Mouse (Mus musculus) MN1 (cell line): Measurements from ENCODE around the gene Nfix.
A peak's percentile ranks its signal among the peaks of the same experiment; 100 is the strongest.
"Not testable (repeated sequence)": the region's sequence is repeated elsewhere in the genome, so short reads cannot be mapped to it uniquely, and the experiment has no call there.

ENCODE experiments used
- DNase-seq: peaks from one replicate; pipeline ENCODE4 v3.0.0-alpha.2; 2016; ENCODE audit warnings: low spot score

Gene Nfix

DNA sequence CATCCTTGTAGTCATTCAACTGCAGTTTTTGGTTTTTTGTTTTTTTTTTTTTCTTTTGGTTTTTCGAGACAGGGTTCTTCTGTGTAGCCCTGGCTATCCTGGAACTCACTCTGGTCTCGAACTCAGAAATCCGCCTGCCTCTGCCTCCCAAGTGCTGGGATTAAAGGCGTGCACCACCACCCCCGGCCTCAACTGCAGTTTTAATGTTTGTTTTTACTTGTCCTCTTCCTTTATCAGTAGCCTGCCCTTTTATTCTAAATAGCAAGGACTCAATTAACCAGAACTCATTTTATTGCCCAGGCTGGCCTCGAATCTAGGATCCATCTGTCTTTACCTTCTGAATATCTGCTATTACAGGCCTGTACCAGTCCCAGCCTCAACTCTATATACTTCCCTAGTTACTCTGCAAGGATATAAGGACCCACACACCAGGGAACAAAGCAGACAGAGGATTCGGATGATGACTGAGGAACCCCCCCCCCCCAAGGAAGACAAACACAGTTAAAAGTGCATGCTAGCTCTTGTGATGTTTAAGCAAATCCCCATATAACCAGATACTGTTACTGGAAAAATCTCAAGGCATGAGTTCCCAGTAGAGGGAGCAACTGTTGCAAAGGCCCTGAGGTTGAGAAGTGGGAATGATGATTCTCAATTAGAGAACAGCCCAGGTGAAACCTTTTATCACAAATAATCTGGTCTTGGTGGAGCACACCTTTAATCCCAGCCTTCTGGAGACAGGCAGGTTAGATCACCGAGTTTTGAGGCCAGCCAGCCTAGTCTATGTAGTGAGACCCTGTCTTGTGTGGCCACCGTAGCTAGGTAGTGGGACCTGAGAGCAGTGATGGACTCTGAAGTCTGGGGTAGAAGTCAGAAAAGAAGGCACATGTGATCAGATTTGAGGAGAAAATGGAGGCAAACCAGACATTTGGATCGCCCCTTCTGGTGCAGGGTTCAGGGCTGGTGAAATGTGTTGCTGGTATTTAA is 32.9 kb upstream of the Nfix start:
- DNase-seq: no peak

DNA sequence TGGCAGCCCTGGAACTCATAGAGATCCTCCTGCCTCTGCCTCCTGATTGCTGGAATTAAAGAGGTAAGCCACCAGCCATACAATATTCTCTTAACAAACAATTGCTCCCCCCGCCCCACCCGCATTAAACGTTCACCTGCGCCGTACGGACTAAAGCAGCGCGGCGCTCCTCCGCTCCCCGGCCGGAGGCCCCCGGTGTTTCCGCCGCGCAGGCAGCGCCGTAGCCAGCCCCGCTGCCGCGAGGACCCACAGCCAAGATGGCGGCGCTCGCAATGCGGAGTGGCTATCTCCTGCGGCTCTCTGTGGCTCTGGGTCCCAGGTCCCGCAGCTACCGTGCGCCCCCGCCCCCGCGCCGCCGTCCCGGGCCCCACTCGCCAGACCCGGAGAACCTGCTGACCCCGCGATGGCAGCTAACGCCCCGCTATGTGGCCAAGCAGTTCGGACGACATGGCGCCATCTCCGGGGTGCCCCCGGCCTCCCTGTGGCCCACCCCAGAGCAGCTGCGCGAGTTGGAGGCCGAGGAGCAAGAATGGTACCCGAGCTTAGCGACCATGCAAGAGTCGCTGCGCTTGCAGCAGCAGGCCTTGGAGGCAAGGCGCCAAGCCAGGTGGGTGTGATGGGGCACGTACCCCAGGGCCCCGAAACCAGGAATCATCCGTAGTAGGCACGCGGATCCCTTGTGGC is 32.0 kb upstream of the Nfix start:
- DNase-seq: peak; percentile 86

DNA sequence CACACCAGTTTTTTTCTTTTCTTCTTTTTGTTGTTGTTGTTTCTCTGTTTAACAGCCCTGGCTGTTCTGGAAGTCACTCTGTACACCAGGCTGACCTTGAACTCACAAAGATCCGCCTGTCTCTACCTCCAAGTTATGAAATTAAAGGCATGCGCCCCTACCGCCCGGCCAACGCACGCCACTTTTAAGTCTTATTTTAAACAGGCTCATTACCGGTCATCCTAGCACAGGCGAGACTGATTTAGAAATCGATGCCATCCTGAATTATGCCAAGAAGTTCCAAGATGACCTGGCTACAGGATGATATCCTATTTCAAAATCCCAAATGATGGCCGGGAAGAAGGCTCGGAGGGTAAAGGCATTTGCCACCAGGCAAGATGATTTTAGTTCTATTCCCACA is 31.3 kb upstream of the Nfix start, which contains the start of gene Gadd45gip1:
Gadd45gip1 (plus strand) TSS at position 33 of the 400 bp plus-strand sequence.
- peak; percentile 92 for DNase-seq

DNA sequence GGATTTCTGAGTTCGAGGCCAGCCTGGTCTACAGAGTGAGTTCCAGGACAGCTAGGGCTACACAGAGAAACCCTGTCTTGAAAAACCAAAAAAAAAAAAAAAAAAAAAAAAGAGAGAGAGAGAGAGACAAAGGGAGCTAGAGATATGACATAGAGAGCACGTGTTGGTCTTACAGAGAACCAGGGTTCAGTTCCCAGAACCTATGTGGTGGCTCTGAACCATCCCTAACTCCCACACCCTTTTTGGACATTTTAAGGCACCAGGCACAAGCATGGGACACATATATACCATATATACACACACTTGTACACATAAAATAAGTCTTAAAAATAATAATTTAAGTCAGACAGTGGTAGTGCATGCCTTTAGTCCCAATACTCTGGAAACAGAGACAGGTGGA is 26.4 kb upstream of the Nfix start:
- DNase-seq: not testable (repeated sequence)

DNA sequence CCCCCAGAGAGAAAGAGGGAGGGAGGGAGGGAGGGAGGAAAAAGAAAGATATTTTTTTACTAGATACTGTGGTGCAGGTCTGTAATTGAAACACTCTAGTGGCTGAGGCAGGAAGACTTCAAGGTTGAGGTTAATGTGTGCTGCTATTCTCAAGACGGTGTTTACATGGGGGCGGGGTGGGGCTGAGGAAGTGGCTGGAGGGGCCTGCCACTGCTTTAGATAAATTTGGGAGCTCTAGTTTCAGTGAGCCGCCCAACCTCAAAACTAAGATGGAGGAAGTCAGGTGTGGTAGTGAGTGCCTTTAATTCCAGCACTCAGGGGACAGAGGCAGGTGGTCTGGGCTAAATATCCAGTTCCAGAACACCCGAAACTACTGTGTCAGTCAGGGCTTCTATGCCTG is 25.5 kb upstream of the Nfix start:
- DNase-seq: no peak

DNA sequence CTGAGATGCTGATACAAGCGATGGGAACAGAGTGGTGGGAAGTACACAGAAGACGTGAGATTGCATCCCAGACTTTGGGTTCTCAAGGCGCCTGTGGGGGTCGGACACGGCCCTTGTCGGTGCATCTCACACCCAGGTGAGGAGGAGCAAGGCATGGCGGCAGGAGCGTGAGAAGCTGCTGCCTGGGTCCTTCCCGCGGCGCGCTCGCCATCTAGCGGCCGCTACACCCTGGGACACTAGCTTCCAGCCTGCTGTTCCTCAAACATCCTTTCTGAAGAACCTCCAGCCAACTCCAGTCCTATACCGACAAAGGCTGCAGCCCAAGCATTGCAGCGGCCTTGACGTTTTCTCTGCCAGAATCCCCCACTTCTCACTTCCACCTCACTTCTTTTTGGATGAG is 23.5 kb upstream of the Nfix start:
- DNase-seq: peak; percentile 90

DNA sequence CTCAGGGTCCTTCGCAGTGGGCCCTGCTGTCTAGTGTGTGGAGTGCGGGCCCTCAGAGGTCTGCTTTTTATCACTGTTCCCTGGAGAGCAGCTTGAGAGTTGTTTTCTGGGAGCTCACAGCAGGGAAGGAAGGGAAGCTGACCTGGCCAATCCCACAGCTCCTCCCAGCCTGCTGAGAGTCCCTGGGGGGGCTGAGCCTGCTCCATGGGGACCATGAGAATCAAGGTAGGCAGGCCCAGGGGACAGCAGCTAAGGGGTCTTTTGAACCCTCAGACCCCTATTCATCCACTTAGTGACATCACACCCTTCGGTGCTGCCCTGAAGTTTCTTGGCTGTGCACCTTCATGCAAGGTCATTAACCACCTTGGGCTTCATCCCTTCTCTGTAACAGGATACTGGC is 22.6 kb upstream of the Nfix start, which contains the start of gene Dand5:
Dand5 (minus strand) TSS at position 101 of the 400 bp plus-strand sequence.
- DNase-seq: no peak

DNA sequence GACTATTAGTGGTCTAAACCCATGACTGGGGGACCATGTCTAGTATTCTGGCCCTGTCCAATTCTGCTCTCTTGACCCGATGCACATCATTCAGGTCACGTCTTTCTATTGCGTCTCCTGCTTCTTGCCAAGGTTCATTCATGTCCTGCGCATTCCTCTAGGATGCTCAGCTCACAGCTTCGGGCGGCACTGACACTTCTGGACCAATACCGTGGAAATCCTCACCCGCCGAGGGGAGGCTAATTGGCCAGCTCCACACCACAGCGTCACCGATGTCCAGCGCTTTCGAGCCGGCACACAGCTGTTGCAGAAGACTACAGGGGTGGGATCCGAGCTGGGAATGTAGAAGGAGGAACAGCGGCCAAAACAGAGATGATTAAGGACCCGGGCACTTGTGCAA is 16.0 kb upstream of the Nfix start:
- DNase-seq: no peak

DNA sequence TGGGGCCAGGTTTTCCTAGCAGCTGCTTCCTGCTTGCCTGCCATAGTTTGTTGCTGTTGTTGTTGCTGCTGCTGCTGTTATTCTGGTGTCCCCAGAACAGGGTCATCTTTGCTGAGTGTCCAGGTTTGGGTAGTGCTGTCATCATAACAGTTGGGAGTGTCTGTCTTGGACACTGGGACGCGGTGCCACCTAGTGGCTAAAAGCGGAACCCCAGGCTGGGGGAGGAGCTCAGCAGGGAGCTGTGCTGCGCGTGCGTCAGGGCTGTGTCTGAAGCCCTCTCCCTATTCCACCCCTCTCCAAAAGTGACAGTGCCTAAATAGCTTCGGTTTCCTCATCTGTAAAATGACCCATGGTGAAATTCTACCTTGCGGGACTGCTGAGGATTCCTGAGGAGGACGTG is 15.4 kb upstream of the Nfix start:
- peak; percentile 97 for DNase-seq

DNA sequence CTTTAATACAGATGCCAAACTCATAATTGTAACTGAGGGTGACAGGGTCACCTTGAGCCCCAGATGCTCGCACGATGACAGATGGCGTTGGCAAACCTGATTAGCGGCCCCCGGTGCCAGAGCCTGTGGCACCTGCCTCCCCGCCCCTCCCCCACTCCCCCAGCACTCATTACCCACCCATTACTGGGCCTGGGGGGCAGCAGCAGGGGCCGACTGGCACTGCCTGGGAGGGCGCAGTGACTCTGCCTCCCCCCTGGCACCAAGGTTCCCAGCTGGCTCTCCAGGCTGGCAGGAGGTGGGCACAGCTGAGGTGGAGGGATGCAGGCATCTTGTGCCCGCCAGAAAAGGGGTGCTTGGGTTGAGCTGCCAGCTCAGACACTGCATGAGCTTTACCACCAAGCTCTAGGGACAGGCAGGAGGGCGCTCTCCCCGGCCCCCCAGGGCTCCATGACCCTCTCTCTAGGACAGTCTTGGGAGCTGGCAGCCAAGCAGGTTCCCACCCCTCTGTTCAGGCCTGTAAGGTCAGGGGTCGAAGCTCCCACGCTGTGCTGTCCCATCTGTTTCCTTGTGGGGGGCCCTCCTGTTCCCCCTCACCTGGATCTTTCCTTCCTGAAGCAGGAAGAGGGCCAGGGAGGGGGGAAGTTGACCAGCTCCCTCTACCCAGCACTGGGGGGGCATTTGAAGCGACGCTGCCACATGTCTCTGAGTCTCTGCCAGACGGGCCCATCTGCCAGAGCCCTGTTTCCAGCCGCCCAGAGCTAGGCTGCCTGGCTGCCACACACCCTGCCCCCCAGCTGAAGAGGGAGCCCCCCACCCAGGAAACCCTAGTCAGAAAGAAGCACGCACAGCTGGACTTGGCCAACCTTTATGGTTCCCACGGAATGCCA is 14.7 kb upstream of the Nfix start:
- peak; percentile 80 for DNase-seq

DNA sequence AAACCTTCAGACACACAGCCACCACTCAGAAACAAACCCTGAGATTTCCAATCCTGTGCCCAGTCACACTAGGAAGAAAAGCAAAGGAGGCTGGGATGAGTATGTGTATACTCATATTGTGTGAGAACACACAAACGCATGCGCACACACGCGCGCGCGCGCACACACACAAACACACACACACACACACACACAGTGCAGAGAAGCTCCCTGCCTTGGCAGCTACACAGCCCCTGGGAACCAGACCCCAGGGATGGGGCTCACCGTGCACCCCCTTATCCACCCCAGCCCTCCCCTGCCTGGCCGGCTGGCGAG is 14.1 kb upstream of the Nfix start:
- no peak for DNase-seq

DNA sequence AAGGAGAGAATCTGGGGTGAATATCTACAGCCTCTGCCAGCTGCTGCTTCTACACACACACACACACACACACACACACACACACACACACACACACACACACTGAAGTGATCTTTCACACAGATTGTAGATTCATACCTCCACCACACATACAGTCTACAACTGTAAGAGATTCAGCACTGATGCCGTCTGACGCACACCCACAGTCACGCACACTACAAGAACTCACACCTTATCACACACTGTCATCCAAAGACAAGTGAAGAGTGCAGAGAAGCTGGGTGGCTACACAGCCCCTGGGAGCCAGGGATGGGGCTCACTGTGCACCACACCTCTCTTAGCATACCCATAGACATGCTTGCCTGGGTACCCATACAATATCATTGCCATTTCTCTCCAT is 13.7 kb upstream of the Nfix start:
- DNase-seq: no peak

DNA sequence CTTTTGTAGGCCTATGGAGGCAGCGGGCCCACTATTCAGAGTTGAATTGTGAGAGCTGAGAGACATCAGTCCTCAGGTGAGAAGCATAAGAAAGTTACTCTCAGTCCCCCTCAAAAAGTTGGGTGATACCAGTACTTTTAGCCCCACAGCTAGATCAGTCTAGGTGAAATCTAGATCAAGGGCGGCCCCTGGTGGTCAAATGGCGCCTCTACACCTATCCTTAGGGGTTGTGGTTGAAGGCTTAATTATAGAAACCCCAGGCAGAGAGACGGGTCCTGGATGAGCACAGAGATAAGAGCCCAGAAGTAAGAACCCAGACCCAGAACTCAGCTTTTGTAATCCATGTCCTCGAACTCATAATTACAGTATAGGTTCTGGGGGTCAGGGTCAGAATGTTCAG is 12.9 kb upstream of the Nfix start:
- DNase-seq: peak; percentile 86

DNA sequence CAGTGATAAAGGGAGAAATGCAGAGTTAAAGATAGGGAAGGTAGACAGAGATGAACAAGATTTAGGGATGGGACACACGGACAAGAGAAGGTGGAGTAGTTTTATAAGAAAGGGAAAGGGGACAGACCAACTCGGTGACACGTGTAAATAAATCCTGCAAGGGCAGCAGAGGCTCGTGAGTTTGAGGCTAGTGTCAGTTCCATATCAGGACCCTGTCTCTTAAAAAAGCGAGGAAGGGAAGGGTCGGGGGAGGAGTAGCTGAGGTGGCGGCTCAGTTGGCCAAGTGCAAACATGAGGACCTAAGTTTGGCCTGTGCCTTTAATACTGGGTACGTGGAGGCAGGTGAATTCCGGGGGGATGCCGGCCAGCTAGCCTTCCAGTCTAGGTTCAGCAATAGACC is 11.2 kb upstream of the Nfix start:
- DNase-seq: no peak

DNA sequence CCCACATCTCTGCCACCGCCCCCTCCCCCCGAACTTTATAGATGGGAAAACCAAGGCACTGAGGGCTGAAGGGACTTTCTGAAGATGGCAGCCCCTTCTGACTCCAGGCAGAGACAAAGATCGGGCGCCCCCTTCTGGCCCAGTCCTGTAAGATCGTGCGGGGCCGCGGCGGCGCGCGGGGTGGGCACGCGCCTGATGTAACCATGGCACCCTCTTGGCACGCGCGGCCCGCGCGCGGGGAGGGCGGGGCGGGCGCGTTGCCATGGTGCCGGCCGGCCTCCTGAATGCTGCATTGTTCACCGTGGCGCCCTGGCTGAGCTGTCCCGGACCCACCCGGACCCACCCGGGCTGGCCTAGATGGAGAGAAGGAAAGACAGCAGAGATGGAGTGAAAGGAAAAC is 10.8 kb upstream of the Nfix start:
- peak; percentile 94 for DNase-seq

DNA sequence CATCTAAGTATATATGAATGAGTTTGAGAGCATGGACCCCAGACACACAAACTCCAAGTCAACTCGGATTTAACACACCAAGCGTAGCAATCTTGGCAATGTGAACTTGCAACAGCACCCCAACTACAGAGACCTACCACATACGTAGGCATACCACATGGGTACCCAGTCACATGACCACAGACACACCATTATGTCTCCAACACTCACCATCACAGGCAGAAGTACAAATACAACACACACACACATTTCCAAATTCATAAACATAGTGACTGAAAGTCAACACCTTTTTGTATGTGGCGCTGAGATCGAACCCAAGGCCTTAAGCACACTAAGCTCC is 9.8 kb upstream of the Nfix start:
- DNase-seq: no peak

DNA sequence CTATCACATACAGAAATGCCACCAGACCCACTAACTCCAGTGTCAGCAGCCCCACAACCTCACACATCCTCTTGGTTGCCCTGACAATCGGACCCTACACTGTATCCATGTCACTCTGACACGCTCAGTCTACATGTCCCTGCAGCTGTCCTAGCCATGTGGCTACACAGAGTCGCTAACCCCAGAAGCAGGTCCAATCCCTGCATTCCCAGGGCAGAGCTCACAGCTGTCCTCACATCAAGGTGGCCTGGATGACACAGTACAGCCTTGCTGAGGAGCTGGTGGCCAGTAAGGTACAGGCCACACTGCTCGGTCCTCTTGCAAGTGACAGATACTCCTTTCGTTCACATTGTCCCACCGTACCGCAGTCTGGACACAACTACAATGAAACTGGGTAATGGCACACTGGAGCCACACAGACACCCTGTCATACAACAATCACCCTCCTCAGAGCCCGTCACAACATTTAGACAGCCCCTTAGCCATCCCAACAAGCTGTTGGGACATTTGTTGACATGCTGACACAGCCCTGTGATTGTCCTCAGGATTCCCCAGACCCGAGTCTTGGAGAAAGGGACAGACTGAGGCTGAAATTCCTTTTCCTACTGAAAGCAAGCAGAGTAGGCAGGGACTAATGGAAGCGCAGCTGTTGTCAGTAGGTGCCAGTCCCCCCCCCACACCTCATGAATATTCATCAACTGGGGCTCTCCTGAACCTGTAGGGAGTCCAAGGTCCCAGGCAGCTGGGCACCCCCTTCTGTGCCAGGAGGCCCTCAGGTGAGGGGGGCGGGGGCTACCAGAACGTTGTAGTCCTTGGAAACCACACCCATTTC is 9.2 kb upstream of the Nfix start:
- DNase-seq: no peak

DNA sequence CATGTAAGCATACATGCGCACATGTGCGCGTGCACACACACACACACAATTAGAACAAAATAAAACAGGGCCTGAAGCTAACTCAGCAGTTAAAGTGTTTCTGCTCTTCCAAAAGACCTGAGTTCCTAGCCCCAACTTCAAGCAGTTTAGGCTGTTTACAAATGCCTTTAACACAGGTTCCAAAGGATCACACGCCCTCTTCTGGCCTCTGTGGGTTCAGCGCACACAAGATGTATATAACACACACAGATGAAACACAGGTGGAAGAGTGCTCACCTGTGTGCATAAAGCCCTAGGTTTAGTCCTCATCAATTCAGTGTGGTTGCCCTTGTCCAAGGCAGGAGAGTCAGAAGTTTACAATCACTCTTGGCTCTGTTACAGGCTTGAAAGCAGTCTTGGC is 5.9 kb upstream of the Nfix start:
- DNase-seq: no peak

DNA sequence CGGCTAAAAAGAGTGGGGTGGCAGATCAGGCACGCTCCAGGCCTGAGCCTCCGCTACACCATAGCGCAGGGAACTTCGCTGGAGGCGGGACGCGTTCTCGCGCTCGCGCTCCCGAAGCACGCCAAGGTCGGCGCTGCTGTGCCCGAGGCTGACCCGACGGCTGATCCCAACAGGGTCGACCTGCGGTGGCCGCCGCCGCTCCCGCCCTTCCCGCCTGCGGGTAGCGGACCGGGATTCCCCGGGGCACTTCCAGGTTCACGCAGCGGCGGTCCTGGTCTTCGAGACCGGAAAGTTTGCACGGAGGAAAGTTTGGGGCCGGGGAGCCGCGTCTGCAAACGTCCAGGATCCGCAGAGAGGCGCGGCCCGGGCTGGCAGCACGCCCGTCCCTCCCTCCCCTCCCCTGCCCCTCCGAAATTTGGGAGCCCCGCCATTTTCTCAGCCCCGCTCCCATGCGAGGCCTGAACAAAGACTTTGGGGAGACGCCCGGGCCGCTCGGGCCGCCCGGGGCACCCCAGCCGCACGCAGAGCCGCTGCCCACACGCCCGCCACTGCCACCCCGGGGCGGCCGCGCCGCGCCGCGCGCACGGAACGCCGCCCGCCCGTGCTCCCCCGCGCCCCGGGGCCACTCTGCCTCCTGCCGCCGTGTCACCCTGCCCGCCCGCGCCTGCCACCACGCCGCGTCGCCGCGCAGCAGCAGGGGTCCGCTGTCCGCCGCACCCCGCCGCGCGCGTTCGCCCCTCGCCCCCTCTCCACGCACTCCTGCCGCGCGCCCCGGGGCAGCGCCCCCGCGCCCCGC is 810 bp downstream of the Nfix start:
- peak; percentile 80 for DNase-seq

DNA sequence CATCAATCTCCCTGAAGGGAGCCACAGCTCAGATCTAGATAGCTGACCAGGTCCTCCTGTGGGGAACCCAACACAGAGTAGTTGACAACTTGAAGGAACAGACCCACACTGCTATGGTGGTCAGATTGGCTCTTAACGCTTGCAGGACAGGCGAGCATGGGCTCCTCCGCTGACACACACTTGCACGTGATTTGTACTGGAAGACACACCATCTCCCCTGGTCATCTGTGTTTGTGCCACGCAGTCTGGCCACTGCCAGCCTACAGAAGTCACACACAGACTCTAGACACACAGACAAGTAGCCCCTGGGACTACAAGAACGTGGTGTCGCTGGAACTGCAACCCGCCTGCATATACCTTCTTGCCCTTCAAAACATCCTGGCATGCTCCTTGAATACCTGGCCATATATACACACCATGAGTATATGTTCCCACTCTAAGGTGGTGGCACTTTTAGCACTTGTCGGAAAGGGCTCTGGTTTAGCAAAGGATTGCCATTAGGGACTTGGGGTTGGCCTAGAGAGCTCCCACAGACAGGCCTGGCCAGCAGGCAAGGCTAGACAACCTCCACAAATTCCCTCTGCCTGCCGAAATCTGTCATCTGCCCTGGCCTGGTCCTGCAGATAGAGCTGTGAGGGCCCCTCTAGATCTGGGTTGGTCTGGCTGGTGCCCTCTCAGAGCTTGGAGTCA is 1.6 kb downstream of the Nfix start:
- DNase-seq: no peak
